Mouse (Mus musculus) 3134 (cell line): ENCODE results near the gene Tfip11.
"Not testable (repeated sequence)": the region's sequence is repeated elsewhere in the genome, so short reads cannot be mapped to it uniquely, and the experiment has no call there.

Experiments used
- DNase-seq: peaks from one replicate; pipeline ENCODE4 v3.0.0-alpha.2; 2011; ENCODE audit warnings: low spot score; ENCODE audit not compliant: insufficient read length; ENCODE audit errors: extremely low read depth

The Tfip11 gene

GRCm38 (mm10) chr5:112319343-112319742, 6.8 kb upstream of the Tfip11 start:
- DNase-seq, result not testable (repeated sequence)

GRCm38 (mm10) chr5:112320379-112320778, 5.8 kb upstream of the Tfip11 start:
- no peak for DNase-seq

DNA sequence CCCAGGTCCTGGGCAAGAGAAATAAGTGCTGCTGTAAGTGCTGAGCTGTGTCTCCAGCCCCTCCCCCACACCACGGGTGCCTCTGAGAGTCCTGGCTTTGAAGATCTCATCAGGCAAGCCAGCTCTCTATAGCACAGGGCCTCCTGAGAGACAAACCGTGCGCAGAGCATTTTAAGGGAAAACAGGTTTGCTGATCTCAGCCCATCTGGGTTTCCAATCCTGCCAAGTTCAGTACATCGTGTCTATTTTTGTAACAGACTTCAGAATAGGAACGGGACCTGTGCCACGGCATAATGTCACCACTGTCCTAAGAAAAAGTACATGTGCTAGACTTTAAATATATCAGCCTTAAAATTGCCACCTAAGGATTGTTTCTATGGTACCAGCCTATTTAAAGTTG, 5.2 kb upstream of the Tfip11 start:
- DNase-seq, result no peak

GRCm38 (mm10) chr5:112321376-112321775, 4.8 kb upstream of the Tfip11 start:
- DNase-seq, result no peak

DNA sequence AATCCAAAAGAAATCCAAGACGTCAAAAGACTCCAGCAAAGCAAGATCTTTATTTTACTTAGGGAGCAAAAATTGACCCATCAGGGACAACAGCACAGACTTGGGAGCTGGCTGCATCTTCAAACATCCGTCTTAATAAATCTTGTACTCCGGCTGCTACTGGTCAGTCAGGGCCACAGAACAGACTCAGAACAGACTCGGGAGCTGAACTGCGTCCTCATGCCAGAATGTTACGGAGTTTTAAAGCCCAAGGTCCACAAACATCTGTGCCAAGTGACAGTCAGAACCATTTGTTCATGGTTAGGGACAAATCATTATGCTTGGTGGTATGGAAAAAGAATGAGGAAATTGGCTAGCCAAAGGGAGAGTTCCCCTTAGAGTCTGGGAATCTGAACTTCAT, 2.9 kb upstream of the Tfip11 start:
- no peak for DNase-seq

GRCm38 (mm10) chr5:112324637-112325545, 1.3 kb upstream of the Tfip11 start:
- peak; percentile 77 for DNase-seq

DNA sequence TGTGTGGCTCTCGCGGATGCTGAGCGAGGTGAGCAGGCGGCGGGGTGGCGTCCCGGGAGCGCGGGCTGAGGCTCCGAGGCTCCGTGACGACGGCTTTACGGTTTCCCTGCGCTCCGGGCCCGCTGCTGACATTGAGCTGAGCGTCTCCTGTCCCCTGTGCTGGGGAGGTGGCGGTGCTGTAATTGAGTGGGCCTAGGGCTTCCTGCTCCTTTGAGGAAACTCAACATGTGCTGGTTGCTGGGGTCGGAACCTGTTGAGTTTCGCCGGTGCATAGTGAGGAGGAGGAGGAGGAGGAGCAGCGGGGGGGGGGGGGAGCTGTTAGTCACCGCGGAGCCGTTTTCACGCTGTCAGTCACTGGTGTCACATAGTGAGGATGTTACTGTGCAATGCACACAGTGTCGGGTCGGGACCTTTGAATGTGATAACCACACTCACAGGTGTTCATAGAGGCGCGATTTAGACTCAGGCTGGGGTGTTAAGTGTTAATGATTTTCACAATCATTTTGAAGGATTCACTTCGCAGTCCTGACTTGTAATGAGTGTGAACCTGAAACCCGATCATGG, 370 bp downstream of the Tfip11 start:
- no peak for DNase-seq

DNA sequence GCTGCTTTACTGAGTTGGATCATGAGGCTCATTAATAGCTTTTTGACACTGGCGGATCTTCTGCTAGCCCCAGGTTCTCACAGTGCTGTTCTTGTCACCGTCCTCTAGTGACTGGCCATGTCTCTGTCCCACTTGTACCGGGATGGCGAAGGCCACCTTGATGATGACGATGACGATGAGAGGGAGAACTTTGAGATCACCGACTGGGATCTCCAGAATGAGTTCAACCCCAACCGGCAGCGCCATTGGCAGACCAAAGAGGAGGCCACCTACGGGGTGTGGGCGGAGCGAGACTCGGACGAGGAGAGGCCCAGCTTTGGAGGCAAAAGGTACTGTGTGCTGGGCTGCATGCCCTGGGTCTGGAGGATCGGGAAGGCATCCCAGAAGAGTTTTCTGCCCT, 1.7 kb downstream of the Tfip11 start:
- DNase-seq, result no peak

- no peak for DNase-seq
These were observed 3.8 kb downstream of the Tfip11 start for GRCm38 (mm10) chr5:112329805-112330564.

DNA sequence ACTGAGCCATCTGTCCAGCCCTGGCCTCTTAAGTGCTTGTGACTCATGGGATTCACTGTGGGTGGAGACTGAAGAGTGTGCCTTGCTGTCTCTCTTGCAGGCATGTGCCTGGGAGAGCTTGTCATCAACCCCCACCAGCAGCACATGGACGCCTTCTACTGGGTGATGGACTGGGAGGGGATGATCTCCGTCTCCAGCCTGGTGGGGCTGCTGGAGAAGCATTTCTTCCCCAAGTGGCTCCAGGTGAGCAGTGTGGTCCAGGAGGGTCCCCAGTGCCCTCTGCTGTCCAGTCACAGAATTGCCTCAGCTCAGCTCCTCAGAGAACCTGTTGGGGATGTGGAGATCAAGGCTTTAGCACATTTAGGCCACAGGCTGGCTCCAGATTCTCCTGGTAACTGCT, 9.3 kb downstream of the Tfip11 start:
- DNase-seq, result peak; percentile 67

DNA sequence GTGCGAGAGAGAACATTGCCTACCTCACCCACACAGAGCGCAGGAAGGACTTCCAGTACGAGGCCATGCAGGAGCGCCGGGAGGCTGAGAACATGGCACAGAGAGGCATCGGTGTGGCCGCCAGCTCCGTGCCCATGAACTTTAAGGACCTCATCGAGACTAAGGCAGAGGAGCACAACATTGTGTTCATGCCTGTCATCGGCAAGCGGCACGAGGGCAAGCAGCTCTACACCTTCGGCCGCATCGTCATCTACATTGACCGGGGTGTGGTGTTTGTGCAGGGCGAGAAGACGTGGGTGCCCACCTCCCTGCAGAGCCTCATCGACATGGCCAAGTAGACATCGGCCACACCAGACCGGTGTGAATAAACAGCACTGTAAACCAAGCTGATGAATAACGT, 10.8 kb downstream of the Tfip11 start:
- DNase-seq, result no peak

DNA sequence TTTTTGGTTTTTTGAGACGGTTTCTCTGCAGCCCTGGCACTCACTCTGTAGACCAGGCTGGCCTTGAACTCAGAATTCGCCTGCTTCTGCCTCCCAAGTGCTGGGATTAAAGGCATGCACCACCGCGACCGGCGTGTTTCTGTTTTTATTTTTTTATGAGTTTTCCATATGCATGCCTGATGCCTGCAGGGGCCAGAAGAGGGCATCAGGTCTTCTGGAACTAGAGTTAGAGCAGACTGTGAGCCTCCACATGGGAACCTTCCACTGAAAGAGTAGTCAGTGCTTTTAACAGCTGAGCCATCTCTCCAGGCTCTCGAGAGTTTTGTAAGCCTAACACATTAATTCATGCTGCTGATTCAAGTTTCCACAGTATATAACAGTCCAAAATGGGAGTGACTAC, 13.1 kb downstream of the Tfip11 start:
- DNase-seq, result no peak

DNA sequence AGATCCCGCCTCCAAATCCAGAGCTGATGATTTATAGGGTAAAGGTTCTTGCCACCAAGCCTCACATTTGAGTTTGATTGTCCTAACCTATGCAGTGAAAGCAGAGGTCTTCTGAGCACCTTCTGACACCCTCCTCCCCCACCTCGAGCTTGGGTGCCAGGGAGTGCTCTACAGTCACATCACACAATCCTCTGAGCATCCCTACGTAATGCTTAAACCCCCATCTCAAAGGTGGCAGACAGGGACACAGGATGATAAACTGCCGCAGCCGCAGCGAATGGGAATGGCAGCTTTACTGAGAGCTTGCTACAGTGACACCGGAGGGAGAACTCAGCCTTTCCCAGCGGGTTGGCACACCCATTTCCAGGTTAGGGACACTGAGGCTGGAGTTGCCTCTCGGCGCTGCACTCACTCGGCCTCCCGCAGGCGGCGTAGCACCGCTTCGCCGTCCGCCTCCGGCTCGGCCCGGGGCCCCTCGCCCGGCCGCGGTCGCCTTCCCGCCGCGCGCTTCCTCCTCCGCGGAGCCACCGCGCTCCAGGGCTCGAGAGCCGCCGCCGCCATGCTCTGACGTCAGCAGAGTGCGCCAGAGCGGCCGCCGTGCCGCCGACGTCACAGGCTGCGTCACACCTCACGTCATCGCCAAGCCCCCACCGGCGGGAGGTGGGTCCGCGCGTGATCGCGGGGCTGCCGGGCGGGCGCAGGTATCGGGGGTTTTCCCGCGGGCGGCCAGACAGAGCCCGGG, 16.5 kb downstream of the Tfip11 start, which contains the start of the genes Srrd and Hps4:
TSS of gene Srrd (minus strand) at position 578 of the 742 bp plus-strand sequence.
TSS of gene Hps4 (plus strand) at position 621 of the 742 bp plus-strand sequence.
- peak; percentile 73 for DNase-seq

DNA sequence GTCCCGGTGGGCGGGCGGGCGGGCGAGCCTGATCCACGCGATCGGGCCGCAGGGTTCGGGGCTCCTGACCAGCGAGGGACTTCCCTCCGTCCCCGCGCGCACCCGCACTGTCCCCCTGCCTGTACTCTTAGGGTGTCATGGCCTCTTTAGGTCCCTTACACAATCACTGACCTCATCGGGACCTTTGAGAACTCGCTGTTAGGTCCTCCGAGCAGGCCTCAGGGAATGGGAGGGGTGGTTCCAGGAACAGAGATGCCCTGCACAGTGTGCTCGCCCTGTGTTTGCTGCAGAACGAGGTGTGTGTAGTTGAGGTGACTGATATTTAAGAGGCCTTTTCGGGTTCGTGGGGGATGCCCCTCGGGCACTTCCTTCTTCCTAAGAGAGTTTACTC, 17.0 kb downstream of the Tfip11 start:
- DNase-seq, result peak; percentile 43

- DNase-seq, result no peak
These were observed 18.2 kb downstream of the Tfip11 start for GRCm38 (mm10) chr5:112344092-112344960.

DNA sequence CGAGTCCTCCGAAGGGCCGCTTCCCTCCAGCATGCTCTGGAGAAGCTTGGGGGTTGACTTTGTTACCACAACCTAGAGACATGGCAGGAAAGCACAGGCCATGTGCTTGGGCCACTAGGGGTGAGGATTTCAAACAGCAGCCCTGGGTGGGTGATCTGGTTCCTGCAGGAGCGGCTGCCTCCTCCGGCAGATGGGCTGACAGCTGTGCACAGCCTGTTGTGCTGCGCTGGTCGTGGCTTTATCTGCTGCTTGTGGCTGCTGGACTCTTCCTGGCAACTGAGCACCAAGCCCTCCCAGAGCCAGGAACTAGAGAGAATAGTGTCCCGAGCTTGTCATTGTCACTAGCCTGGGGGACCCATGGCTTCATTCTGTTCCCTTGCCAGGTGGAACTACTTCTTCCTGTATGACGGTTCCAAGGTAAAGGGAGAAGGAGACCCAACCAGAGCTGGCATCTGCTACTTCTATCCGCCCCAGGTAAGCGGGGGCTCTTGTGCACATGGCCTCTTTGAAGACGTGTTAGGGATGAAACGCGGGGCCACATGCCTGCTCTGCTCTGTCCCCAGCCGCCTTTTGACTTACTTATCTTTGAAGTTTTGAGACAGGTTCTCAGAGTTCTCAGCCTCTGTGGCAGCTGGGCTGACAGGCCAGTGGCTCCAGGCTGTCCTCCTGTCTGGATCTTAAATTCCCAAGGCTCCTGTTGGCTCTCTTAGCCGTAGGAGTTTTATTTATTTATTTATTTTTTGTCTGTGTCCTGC, 20.2 kb downstream of the Tfip11 start:
- no peak for DNase-seq

DNA sequence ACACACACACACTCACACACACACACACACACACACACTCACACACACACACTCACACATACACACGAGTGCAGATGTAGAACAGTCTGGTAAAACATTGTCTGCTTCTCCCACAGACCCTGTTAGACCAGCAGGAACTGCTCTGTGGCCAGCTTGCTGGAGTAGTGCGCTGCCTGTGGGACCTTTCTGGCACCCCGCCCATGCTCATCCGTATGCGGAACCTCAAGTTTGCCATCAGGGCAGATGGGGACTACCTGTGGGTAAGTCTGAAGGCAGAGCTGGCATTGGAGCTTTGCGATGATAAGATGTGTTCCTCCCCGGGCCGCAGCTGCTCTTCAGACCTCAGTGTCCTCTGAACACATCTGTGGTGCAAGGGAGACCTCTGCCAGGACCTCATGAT, 23.0 kb downstream of the Tfip11 start:
- DNase-seq, result no peak

DNA sequence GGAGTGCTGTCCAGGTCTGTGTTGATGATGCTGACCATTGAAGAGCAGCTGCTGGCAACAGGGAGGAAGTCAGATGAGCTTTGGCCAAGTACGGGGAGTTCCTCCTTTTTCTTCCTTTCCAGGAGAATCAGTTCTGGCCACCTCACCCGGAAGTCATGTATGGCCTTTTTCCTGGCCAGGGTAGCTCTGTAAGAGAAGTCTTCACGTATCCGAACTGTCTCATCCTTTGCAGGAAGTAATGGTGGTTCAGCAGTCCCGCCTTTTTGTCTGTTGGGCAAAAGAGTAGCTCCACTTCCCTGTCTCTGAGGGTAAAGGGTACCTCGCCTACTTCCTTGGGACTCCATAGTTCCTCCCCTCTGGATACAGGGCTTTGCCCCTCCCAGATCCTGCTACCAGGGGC, 29.3 kb downstream of the Tfip11 start:
- no peak for DNase-seq

DNA sequence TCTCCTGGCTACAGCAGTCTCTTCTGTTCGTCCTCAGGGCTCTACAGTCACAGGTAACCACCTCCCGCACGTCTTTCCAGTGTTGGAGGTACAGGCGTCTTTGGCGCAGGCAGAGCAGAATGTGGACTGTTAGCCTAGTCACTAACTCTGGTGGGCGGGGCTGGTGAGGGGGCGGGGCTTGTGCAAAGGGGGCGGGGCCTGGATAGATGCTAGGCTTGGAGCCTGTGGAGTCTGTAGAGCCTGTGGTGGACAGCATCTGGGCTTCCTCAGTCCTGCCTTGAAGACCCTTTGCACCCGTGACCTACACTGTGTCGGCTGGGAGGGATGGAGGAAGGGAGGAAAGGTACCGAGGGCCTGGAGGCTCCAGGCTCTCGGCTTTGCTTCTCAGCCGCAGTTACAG, 29.8 kb downstream of the Tfip11 start, which contains the start of gene Gm6583:
TSS of gene Gm6583 (minus strand) at position 124 of the 400 bp plus-strand sequence.
- DNase-seq, result no peak
